Mouse (Mus musculus) lung, postnatal 36 days (tissue): Measurements from ENCODE around the gene Ell.
"Not testable (repeated sequence)": the region's sequence is repeated elsewhere in the genome, so short reads cannot be mapped to it uniquely, and the experiment has no call there.

Experiments used
- DNase-seq: peaks from one replicate; pipeline ENCODE4 v3.0.0; 2022; ENCODE audit warnings: mixed read lengths

Ell gene

DNA sequence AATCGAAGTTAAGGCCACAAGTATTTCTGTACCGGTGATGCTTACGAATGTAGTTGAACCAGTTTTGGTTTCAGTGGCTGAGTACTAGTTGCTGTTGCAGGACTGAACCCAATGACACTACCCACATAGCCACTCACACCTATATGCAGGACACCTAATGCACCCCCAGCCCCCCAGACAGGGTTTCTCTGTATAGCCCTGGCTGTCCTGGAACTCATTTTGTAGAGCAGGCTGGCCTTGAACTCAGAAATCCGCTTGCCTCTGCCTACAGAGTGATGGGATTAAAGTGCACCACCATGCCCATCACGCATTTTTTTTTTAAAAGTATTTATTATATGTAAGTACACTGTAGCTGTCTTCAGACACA lies 32.2 kb upstream of the Ell start:
- DNase-seq, result no peak

DNA sequence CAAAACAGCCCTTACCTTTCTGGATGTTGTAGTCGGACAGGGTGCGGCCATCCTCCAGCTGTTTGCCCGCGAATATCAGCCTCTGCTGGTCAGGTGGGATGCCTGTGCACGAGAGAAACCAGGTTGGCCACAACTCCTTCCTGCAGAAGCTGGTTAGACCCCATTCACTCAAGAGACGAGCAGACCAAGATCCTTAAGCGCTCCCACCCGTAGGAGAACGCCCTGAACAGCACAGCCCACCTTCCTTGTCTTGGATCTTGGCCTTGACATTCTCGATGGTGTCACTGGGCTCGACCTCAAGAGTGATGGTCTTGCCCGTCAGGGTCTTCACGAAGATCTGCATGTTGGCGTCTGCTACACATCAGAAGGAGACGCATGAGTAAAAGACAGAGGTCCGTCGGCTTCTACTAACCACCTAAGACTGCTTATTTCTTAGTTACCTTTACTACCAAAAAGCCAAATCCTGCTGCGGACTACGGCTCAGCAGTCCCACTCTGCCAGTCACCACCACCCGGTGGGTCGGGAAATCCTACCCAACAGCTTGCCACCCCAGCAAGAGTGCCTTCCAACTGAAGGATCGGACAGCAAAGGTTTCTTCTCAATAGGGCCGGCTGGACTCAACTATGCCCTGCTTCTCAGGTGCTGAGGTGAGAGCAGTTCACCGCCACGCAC lies 29.8 kb upstream of the Ell start:
- no peak for DNase-seq

DNA sequence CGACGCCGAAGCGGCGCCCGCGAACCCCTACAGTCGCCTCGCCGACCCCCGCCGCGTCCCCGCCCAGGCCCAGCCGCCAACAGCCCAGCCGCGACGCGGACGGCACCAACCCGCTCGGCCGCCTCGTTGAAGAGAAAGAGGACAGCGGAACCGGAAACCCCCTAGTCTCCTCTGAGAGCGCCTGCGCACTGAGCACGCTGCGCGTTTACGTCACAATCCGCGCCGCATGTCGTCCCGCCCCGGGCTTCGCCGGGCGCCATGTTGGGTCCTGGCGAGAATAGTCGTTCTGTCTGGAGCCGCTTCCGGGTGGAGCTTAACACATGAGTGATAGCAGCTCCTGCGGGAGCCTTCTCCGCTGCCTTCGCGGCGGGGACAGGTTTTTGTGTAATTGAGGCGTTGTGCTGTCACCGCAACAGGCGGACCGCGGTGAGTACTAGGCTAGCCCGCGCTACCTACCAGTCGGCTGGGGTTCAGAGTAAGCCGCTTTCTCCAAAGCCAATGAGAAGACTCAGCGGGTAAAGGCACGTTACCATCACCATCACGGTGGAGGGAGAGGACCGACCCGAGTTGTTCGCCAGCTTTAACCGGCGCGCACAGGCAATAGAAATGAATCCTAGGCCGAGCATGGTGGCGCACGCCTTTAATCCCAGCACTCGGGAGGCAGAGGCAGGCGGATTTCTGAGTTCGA lies 28.9 kb upstream of the Ell start, which contains the start of gene Uba52:
Gene Uba52, minus strand, starts transcription at position 574 of the 688 bp plus-strand sequence.
- DNase-seq, result peak; percentile 97

DNA sequence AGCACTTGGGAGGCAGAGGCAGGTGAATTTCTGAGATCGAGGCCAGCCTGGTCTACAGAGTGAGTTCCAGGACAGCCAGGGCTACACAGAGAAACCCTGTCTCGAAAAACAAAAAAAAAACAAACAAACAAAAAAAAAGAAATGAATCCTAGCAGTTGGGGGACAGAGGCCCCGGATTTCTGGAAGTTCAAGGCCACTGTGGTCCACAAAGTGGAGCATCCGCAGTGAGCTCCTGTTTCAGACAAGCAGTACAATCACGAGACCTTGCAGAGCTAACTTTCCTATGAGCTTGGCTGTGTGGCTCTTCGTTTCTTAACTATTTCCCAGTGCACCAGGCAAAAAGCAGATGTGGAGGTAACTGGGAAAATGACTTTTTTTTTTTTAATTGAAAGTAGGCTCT lies 28.1 kb upstream of the Ell start:
- DNase-seq, result not testable (repeated sequence)

DNA sequence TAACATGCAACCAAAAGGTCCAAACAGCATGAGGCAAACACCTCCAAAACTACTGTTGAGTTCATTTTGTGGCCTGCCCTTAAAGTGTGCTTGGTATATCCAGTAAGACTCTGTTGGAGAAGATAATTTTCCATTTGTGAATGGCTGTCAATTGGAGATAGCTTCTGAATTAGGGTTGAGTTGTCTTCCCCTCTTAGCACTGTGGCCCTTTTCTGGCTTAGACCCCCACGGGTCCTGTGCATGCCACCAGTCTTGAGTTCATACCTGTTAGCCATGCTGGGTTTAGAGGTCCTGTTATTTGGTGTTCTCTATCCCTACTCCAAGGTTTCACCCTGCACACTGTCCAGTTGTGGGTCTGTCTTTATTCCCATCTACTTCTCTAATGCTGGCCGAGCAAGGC lies 27.5 kb upstream of the Ell start:
- DNase-seq, result no peak

DNA sequence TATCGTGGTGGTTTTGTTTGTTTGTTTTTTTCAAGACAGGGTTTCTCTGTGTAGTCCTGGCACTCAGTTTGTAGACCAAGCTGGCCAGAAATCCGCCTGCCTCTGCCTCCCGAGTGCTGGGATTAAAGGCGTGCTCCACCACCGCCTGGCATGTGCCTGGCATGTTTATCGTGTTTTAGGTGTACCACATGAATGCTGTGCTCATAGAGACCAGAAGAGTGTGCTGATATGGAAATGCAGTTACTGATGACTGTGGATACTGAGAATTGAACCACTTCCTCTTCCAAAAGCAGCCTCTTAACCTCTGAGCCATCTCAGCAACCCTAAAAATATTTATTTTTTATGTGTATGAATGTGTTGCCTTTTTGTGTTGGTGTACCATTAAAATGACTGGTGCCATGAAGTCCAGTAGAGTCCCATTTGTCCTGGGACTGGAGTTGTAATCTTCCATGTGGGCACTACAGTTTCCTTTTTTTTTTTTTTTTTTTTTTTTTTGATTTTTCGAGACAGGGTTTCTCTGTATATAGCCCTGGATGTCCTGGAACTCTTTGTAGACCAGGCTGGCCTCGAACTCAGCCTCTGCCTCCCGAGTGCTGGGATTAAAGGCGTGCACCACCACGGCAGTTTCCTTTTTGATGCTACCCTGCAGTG lies 26.9 kb upstream of the Ell start:
- DNase-seq, result no peak

DNA sequence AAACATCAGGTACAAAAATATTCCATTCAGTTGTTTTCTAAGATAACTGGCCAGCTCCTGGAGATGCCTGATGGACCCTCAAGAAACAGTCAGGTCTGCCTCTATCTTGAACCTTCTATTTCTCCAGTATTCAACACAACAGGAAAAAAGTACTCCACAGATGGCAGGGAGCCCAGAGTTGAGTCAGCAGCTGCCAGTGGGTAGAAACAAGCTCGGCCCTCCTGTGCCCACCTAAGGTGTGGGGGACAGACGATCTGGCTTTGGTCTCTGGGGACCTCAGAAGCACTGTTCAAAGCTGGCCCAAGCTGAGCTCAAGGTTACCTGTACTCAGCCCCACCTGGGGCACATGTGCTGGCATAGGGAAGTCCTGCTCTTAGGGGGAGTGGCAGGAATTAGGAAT lies 25.8 kb upstream of the Ell start:
- DNase-seq, result peak; percentile 66

DNA sequence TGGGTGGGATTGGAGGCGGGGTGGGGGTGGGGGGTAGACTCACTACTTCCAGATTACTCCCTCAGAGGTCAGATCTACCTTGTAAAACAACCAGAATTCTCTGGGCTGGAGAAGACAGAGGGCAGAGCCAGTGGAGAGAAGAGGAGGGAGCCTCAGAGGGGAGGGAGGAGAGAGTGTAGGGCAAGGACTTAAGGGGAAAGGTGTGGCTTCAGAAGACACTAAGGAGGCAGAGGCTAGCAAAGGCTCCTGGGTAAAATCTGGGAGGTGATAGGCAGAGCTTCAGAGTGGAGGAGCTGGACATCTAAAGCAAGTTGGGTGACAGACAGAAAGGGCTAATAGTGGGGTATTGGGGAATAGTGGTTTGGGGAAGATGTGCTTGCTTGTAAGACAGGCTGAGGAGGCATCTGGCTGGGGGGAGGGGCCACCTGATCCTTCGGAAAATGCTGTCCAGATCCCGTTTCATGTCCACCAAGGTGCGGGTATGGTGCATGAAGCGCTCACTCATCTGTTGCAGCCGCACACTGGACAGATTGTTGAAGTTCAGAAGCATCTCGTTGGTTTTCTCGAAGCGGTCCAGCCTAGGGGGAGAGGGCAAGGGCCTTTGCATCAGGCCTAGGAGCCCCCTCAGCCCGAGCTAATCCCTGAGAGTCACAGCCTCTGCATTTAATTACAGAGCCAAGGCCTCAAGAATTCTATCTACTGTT lies 21.2 kb upstream of the Ell start:
- DNase-seq, result no peak

DNA sequence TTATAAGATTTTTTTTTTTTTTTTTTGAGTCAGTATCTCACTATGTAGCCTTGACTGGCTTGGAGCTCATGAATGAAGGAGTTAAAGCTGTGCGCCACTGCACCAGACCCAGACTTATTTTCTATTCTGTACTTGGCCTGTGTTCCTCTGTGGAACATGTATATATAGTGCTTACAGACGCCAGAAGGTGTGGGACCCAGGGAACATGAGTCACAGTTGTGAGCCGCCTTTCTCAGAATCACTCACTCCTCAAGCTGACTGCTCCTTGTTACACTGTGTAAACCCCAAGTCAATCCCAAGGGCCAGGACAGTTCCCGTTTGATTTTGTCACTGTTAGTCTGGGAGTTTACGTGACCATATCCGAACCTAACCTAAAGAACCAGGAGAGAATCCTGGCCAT lies 20.2 kb upstream of the Ell start:
- DNase-seq, result no peak

DNA sequence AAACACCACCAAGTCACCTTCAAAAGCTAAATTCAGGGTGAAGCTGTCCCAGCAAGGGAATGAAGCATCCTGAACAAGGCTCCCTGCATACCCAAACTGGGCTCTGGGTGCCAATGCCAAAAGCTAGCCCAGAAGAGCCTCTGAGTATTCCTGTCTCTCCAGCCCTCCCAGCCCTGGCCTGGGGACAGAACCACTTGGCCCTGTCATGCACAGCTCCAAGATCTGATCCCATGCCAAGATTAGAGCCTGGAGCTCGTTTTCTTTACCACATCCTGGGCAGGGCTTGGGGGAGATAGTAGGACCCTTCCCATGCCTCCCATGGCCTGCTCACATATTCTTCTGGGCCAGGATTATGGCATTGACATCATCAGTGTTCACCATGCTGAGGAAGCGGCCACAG lies 19.7 kb upstream of the Ell start:
- no peak for DNase-seq

DNA sequence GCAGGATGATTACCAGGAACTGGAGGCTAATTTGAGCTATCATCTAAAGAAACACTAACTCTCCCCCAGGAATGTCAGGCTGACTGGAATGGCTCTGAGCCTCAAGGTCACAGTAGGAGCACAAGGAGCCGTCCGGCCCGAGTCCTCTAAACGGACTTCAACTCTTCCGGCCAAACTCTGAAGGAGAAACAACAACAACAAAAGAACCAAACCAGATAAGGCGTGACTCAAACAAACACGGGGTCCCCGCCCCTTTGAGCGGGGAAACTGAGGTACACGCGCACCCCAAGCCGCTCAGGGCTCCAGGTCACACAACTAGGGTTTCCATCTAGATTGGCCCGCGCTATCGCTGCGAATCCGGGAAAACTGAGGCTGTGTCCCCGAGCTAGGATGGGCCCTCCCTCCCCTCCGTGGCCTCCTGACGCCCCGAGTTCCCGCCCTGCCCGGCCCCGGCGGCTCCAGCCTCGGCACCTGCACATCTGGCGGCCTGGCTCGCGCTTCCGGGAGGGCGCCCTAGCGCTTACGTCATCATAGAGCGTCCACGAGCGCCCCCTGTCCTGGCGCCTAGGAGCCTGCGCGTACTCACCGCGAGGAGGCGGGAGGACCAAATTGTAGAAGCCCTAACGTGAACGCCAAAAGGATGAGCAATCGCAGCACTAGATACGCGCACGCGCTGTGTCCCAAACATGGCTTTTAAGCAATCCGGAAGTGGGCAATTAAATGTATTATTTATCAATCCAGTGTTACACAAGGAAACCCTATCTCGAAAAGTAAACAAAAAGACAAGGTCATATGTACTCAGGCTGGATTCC lies 16.5 kb upstream of the Ell start:
- peak; percentile 97 for DNase-seq

DNA sequence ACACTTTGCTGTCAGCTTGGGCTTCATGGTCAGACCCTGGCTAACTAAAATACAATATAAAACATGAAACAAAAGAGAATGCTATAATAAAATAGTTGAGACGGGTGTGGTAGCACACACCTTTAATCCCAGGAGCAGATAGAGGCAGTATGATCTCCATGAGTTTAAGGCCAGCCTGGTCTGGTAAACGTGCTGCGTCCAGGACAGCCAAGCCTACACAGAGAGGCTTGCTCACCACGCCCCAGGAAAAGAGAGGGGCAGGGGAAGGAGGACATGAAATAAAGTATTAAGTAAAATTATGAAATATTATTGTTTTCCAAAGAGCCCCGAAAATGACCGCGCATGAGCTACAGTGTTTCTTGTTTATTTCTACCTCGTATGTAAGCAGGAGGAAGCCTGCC lies 12.1 kb upstream of the Ell start:
- no peak for DNase-seq

DNA sequence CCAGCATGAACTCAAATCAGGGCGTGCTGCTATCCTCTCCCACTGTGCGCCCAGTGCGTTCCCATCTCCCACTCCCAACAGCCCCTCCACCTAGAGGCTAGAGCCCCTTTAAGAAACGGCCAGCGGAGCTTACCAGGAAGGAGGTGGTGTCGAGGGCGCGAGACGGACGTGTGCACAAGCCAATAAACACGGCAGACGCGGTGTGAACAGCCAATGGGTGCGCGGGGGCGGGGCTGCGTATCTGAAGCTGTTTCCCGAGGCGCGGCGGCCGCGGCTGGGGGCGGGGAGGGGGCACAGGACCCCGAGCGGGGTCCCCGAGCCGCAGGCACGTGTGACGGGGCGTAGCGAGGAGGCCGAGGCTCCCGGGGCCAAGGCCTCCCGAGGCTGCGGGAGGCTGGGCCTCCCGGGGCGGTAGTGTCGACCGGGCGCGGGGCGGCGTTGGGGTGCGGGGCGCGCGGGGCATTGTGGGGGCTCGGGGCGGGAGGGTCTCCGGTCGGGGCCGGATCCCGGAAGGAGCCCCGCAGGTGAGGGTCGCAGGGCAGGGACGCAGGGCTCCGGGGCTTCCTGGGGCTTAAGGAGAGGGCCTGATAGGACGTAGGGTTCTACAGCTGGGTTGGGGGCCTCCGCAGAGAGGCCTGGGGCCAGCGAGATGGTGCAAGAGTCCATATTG lies 11.6 kb upstream of the Ell start, which contains the start of the genes Fkbp8 and Kxd1:
Gene Fkbp8, plus strand, starts transcription at position 213 of the 670 bp plus-strand sequence.
Gene Kxd1, minus strand, starts transcription at position 445 of the 670 bp plus-strand sequence.
- DNase-seq, result peak; percentile 99

DNA sequence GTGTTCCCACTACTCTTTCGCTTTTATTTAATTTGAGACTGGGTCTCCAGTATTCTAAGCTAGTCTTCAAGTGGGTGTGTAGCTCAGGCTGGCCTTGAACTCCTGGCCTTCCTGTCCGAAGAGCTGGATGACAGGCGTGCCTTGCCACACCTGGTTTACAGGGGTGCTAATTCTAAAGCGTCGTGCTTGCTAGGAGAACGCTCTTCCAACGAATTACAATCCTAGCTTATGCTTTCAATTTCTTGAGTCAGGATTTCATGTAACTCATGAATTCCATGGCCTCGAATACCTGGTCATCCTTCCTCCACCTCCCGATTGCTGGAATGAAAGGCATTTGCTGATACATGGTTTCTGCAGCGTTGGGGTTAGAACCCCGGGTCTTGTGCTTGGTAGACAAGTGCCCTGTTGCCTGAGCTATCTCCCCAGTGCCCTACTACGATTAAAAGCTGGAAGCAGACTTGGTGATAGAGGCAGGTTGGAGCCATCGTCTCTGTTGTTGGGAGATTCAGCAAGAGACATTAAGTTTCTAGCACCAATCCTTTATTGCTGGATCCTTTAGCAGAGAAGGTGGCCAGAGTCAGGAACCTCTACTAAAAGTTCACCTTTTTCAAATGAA lies 11.0 kb upstream of the Ell start:
- no peak for DNase-seq

DNA sequence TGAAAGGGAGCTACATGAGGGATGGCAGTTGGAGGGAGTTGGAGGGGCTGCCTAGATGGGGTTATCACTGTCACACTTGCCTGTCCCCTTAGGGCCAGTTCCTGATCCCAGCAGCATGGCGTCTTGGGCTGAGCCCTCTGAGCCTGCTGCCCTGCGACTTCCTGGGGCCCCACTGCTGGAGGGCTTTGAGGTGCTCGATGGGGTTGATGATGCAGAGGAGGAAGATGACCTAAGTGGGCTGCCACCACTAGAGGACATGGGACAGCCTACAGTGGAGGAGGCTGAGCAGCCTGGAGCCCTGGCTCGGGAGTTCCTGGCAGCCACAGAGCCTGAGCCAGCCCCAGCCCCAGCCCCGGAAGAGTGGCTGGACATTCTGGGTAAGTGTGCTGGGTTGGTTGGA lies 10.0 kb upstream of the Ell start:
- DNase-seq, result no peak

DNA sequence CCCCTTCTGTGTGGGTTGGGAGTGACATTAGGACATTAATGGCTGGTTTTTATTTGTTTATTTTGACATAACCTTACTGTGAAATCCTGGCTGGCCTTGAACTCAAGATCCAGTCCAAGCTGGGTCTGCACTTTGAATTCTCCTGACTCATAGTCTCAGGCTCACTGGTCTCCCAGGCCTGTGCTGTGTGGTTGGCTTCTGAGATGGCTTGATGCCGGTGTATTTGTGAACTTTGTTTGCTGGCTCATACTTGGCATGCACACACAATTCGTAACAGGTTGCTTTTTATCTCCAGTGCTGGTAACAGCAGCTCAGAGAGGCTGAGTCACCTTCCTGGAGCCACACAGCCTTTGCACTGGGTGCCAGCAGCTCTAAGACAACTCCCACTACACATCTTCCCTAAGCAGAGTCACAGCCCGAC lies 9.5 kb upstream of the Ell start:
- DNase-seq, result no peak

DNA sequence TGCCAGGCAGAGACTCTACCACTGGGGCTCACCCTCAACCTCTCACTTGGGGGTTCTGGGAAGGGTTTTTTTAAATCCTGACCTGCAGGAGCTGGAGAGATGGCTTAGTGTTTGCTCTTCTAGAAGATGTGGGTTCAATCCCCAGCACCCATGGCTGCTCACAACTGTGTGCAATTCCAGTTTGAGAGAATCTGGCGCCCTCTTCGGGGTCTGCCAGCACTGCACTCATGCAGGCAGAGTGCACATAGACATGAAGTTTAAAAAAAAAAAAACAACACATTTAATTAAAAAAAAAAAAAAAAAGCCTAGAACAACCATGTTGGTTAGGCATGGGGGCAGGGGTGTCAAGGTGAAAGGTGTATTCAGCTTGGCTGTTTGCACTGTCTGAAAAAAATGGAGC lies 8.9 kb upstream of the Ell start:
- no peak for DNase-seq

DNA sequence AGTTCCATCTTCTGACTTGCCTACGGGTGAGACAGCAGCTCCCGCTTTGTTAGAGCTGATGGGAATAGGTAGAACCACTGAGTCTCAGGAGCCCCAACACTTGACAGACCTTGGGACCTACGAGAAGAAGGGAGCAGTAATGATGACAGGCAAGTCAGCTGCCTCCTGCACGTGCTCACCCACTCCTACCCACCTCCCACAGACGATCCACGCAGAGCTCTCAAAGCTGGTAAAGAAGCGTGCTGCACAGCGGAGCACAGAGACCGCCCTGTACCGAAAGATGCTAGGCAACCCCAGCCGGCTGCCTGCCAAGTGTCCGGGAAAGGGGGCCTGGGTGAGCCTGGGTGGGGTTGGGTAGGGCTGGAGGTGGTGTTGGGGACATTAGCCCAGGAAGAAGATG lies 5.0 kb upstream of the Ell start:
- DNase-seq, result no peak

DNA sequence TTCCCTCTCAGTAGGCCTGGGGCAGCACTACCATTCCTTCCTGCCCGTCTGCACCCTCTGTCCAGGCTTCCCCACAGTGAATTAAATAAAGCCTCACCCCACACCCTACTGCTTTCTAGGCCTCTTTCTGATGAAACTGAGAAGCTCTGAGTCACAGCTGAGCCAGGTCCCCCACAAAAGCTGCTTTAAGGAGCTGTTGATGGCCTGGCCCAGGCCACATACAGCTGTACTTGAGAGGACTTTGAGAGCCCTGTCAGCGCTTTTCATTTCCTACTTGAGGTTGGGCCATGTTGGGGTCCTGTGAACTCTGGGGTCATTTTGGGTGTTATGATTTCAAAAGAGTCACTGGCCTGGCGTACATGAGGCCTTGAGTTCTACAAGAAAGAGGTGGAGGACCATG lies 4.0 kb upstream of the Ell start:
- no peak for DNase-seq

DNA sequence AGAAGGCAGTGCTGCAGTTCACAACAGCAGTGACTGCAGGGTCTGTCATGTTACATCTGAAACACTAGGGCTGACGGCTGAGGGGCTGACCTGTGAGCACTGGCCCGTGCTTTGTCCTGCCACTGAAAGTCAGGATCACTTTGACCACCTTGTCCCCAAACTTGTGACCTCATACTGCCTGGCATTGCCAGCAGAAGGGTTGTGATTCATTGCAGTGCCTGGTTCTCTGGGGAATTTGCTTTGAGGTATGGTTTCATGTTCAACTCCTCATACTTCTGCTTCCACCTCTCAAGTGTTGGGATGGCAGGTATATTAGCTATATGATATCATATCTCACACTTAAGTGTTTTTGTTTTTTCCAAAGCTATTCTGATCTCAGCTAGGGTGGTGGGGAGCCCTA lies 3.6 kb upstream of the Ell start:
- no peak for DNase-seq

DNA sequence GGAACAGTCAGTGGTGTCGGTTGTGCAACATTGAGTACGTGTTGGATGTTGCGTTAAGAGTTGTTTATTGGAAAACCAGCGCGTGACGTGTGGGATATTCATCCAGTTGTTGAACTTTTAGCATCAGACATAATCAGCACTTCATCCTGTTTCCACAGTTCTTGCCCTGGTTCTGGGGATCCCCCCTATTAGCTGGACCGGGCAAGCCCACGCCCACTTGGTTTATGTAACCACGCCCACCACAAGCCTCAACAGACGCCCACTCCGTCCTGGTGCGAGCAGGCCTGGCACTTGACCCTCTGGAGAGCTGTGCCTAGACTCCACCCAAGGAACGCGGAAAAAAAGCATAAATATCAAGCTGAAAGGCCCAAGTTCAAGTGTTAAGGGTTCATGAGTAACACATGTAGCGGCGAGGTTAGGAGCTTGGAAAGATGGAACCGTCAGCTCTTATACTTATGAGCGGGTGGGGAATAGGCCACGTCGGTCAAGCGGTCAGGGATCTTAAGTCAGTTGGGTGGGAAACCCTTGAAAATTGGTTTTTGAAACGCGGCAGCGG lies 1.2 kb upstream of the Ell start:
- peak; percentile 91 for DNase-seq
